16 mouse cellular contexts compared by ENCODE assay signal in the genomic region with DNA sequence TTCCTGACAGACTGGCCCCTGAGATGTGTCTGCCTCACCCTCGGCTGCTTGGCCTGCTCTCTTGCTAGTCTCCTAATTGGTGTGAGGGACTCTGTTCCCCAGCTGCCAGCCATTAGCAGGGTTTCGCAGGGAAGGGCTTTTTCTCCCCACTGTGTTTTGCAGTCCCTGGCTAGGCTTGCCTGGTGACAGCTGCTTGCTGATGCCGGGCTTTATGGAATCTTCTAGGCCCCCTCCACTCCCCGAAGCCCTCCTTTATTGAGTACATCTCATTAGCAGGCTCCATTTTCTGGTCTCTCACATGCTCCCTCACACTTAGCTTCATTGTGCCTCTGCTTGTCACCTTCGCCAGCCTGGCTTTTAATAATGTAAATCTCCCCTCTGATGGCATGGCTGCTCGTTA.
DNase-seq lines count a peak whose midpoint lies in the region; ATAC-seq lines count a peak whose summit lies in the region.
"Had no signal": no experiment of that assay in that cellular context is flagged by ENCODE, and none has a peak within 500 bp of the region (broad histone marks: within the 10 kb centered on the region; RNA-seq: fewer than 3 reads in every experiment).

No protein-coding gene starts in this region.

- H3K36me3 ChIP-seq in embryonic facial prominence, embryonic 11.5 days (replicated peaks; ENCODE audit: control insufficient read depth, insufficient read depth, low read depth, low read length): no peaks in the 10 kb centered on the region
- H3K36me3 ChIP-seq in limb, embryonic 13.5 days: peaks cover 4% of the 10 kb centered on the region; the same call in 1 of the 2 replicates
- H3K36me3 ChIP-seq: heart, embryonic 15.5 days had no signal

- H3K4me1 ChIP-seq in embryonic facial prominence, embryonic 11.5 days (ENCODE audit: control insufficient read depth, insufficient read depth, low read length): no peaks in the 10 kb centered on the region; the same call in 1 of the 2 replicates
- peaks cover 26% of the 10 kb centered on the region for H3K4me1 ChIP-seq in limb, embryonic 13.5 days
- H3K4me1 ChIP-seq: heart, embryonic 15.5 days had no signal

- whole genome bisulfite sequencing in embryonic facial prominence, embryonic 11.5 days: 54% methylated on average over 6 of the region's 6 CpGs
- 30% methylated on average over 6 of the region's 6 CpGs for WGBS in limb, embryonic 13.5 days

- no peak overlapping the region for H3K9ac ChIP-seq in embryonic facial prominence, embryonic 11.5 days (replicated peaks; ENCODE audit: low read length)
- H3K9ac ChIP-seq in limb, embryonic 13.5 days: no peak overlapping the region
- H3K9ac ChIP-seq: heart, embryonic 15.5 days; liver, embryonic 14.5 days had no signal

- H3K27ac ChIP-seq in embryonic facial prominence, embryonic 11.5 days (replicated peaks; ENCODE audit: low read depth, low read length): no peak overlapping the region
- peak overlapping the region; percentile 58; the same call in 1 of the 2 replicates for H3K27ac ChIP-seq in limb, embryonic 13.5 days
- H3K27ac ChIP-seq: heart, embryonic 15.5 days; liver, embryonic 14.5 days had no signal

- no peak overlapping the region for H3K4me3 ChIP-seq in embryonic facial prominence, embryonic 11.5 days (ENCODE audit: low read depth, low read length)
- no peak overlapping the region for H3K4me3 ChIP-seq in limb, embryonic 13.5 days
- H3K4me3 ChIP-seq: heart, embryonic 15.5 days; myocyte had no signal

- no peak overlapping the region for H3K4me2 ChIP-seq in embryonic facial prominence, embryonic 11.5 days (ENCODE audit: low read depth, low read length)
- H3K4me2 ChIP-seq in limb, embryonic 13.5 days (replicated peaks): no peak overlapping the region
- H3K4me2 ChIP-seq: heart, embryonic 15.5 days had no signal

- no peaks in the 10 kb centered on the region for H3K9me3 ChIP-seq in embryonic facial prominence, embryonic 11.5 days (replicated peaks; ENCODE audit: control insufficient read depth, low read length)
- no peaks in the 10 kb centered on the region for H3K9me3 ChIP-seq in limb, embryonic 13.5 days
- H3K9me3 ChIP-seq: heart, embryonic 15.5 days had no signal

- peak; percentile 26 for DNase-seq in brain, embryonic 18.5 days (ENCODE audit: low read depth, low spot score)
- DNase-seq in embryonic facial prominence, embryonic 11.5 days (ENCODE audit: low spot score): peak; percentile 26
- DNase-seq in forelimb bud, embryonic 11.5 days (ENCODE audit: low read depth, low spot score): peak; percentile 60
- no peak for DNase-seq in ovary, postnatal 36 days (ENCODE audit: low spot score)
- no peak for DNase-seq in urinary bladder, postnatal 25 days (ENCODE audit: low spot score)
- no peak for DNase-seq in kidney, postnatal 25 days
- DNase-seq: cerebellum, postnatal 14 days; gastrocnemius, postnatal 36 days; kidney, adult 11 months; lung, postnatal 4 days; right cerebral cortex, adult 18-20 months had no signal

- no peaks in the 10 kb centered on the region for H3K27me3 ChIP-seq in embryonic facial prominence, embryonic 11.5 days (ENCODE audit: control insufficient read depth, insufficient read depth, low read length)
- H3K27me3 ChIP-seq in limb, embryonic 13.5 days: no peaks in the 10 kb centered on the region
- H3K27me3 ChIP-seq: heart, embryonic 15.5 days had no signal

- ATAC-seq in embryonic facial prominence, embryonic 11.5 days (replicated peaks; ENCODE audit: insufficient number of reproducible peaks, low FRiP score, low TSS enrichment, low read depth): no peak
- peak; percentile 57 for ATAC-seq in limb, embryonic 13.5 days (ENCODE audit: low FRiP score, low read depth)
- ATAC-seq in inflammation-experienced regulatory T-cells, adult 6 months: no peak

Comparison
In these comparisons a context has a peak if more than half of its experiments do, and no peak if none do; other contexts are left out.
1. DNase-seq: peak in brain, embryonic 18.5 days (single experiment), embryonic facial prominence, embryonic 11.5 days (single experiment) and forelimb bud, embryonic 11.5 days (single experiment); none in ovary, postnatal 36 days (single experiment), urinary bladder, postnatal 25 days (single experiment) and kidney, postnatal 25 days (0 of 2).